Comparison of ENCODE assay signal across 8 mouse cellular contexts in the genomic region with DNA sequence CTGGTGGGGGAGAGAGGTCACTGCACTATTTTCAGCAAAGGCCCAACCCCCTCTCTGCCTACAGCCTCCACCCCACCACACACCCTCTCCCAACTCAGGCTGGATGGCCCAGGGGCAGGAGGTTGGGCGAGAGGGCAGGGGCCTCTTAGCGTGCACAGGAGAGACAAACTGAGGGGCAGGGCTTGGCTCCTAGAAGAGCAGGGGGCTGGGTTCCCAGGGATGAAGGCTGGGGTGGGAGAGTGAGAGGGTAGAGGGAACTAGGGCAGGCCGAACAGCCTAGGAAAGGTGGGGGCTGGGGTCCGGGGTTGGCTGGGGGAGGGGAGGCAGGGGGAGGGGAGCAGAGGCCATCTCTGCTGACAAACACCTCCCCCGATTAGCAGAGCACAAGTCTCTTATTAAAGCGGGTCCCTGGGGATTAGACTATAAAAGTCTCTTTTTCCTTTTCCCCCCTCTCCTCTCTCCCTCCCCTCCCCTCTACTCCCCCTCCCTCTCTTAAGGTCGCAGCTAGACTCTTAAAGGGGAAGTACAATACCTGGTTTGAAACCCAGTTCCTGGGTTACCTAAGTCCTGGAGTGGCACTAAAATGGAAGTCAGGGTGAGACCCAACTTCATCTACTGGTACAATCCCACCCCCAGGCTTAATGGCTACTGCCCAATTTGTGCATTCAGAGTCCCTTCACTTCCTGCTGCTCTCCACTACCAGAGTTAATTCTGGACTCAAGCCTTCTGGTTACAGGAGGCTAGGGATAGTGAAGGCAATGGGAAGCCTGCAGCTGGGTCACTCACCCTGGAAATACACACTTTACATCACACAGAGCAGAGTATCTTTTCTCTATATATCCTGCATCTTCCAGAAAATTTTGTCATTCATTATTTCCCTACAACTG. TPM values are rescaled to one million over a fixed set of nuclear protein-coding genes. Genes with fewer than 3 reads are reported as not detected.
A peak's percentile ranks its signal among the peaks of the same experiment; 100 is the strongest.
DNase-seq lines count a peak whose midpoint lies in the region; ATAC-seq lines count a peak whose summit lies in the region.

No protein-coding gene starts in this region.

- peak overlapping the region; percentile 90 for H3K27ac ChIP-seq in embryonic facial prominence, embryonic 14.5 days (replicated peaks; ENCODE audit: low read depth, low read length)
- H3K27ac ChIP-seq in limb, embryonic 10.5 days, result peak overlapping the region; percentile 95
- peak overlapping the region; percentile 90 for H3K27ac ChIP-seq in neural tube, embryonic 14.5 days (ENCODE audit: low read depth, low read length)

- no peaks in the 10 kb centered on the region for H3K27me3 ChIP-seq in embryonic facial prominence, embryonic 14.5 days (replicated peaks; ENCODE audit: control insufficient read depth, insufficient read depth, low read length)
- H3K27me3 ChIP-seq in limb, embryonic 10.5 days (ENCODE audit: low read depth, poor library complexity, severe bottlenecking), result peaks cover 7% of the 10 kb centered on the region; the same call in 1 of the 2 replicates
- no peaks in the 10 kb centered on the region for H3K27me3 ChIP-seq in neural tube, embryonic 14.5 days (ENCODE audit: control insufficient read depth, insufficient read depth, low read length)

- H3K9ac ChIP-seq in embryonic facial prominence, embryonic 14.5 days (ENCODE audit: low read depth, low read length), result peak overlapping the region; percentile 51
- H3K9ac ChIP-seq in neural tube, embryonic 14.5 days (replicated peaks; ENCODE audit: low read depth, low read length), result peak overlapping the region; percentile 49

- peak overlapping the region; percentile 84 for H3K4me2 ChIP-seq in embryonic facial prominence, embryonic 14.5 days (ENCODE audit: low read depth, low read length)
- peak overlapping the region; percentile 71 for H3K4me2 ChIP-seq in neural tube, embryonic 14.5 days (ENCODE audit: low read depth, low read length)

- H3K9me3 ChIP-seq in embryonic facial prominence, embryonic 14.5 days (ENCODE audit: control insufficient read depth, low read length), result no peaks in the 10 kb centered on the region
- H3K9me3 ChIP-seq in limb, embryonic 10.5 days (replicated peaks), result no peaks in the 10 kb centered on the region
- H3K9me3 ChIP-seq in neural tube, embryonic 14.5 days (ENCODE audit: control insufficient read depth, low read length), result no peaks in the 10 kb centered on the region

- DNase-seq in kidney, postnatal 10 days, result peak; percentile 33
- no peak for DNase-seq in kidney, adult 9 months
- DNase-seq in embryonic facial prominence, embryonic 14.5 days (ENCODE audit: low spot score), result peak; percentile 90
- DNase-seq in limb, embryonic 10.5 days (ENCODE audit: low spot score), result peak; percentile 89
- DNase-seq in natural killer cell, adult 2 months (ENCODE audit: low spot score in 2 of 2), result no peak
- no peak for DNase-seq in thymus, postnatal 0 days (ENCODE audit: low spot score)

- WGBS in embryonic facial prominence, embryonic 14.5 days, result 5% methylated on average over 6 of the region's 7 CpGs
- 0% methylated on average over 7 of the region's 7 CpGs for WGBS in limb, embryonic 10.5 days
- 1% methylated on average over 5 of the region's 7 CpGs for WGBS in neural tube, embryonic 14.5 days

- H3K4me1 ChIP-seq in embryonic facial prominence, embryonic 14.5 days (ENCODE audit: control insufficient read depth, insufficient read depth, low read length), result peaks cover 27% of the 10 kb centered on the region
- peaks cover 53% of the 10 kb centered on the region for H3K4me1 ChIP-seq in limb, embryonic 10.5 days
- H3K4me1 ChIP-seq in neural tube, embryonic 14.5 days (ENCODE audit: control insufficient read depth, insufficient read depth, low read length), result peaks cover 17% of the 10 kb centered on the region

- peak overlapping the region; percentile 70 for H3K4me3 ChIP-seq in embryonic facial prominence, embryonic 14.5 days (ENCODE audit: low read depth, low read length)
- peak overlapping the region; percentile 93 for H3K4me3 ChIP-seq in limb, embryonic 10.5 days
- peak overlapping the region; percentile 81 for H3K4me3 ChIP-seq in neural tube, embryonic 14.5 days (ENCODE audit: low read depth, low read length)

- ATAC-seq in embryonic facial prominence, embryonic 14.5 days (ENCODE audit: low read depth), result peak; percentile 42
- peak; percentile 44 for ATAC-seq in neural tube, embryonic 14.5 days (ENCODE audit: low read depth)
- no peak for ATAC-seq in erythroid progenitor cell, adult 5-6 weeks (replicated peaks; ENCODE audit: low FRiP score, poor library complexity, severe bottlenecking)

- H3K36me3 ChIP-seq in embryonic facial prominence, embryonic 14.5 days (ENCODE audit: control insufficient read depth, insufficient read depth, low read length), result peaks cover 33% of the 10 kb centered on the region
- peaks cover 42% of the 10 kb centered on the region for H3K36me3 ChIP-seq in limb, embryonic 10.5 days
- H3K36me3 ChIP-seq in neural tube, embryonic 14.5 days (ENCODE audit: control insufficient read depth, insufficient read depth, low read length), result peaks cover 20% of the 10 kb centered on the region; the same call in 1 of the 2 replicates

RNA-seq across cellular contexts. Expression of a gene that starts 2.3 kb away (rescaled TPM):
- polyA plus RNA-seq in embryonic facial prominence, embryonic 14.5 days (2014; fragmentation: Nextera tagmentation; extraction: Ambion mirVana), result 4.7 and 5.0 TPM in 2 replicates
- 16.2 TPM in 2 replicates for polyA plus RNA-seq in limb, embryonic 10.5 days (2016; fragmentation: Nextera tagmentation; extraction: Ambion mirVana)
- 8.2 and 8.6 TPM in 2 replicates for polyA plus RNA-seq in neural tube, embryonic 14.5 days (2014; fragmentation: Nextera tagmentation; extraction: Ambion mirVana)
- 0.36 TPM in 1 of 2 replicates, not detected in the other for total RNA-seq in erythroid progenitor cell, adult 5-6 weeks (2015; ENCODE audit: low replicate concordance)
- not detected in 2 replicates for total RNA-seq in erythroid progenitor cell, adult 5-6 weeks (2017; ENCODE audit: low replicate concordance)
- polyA plus RNA-seq in thymus, postnatal 0 days (2015; fragmentation: Nextera tagmentation; extraction: Ambion mirVana), result 2.3 and 3.0 TPM in 2 replicates

RNA-seq across cellular contexts. Expression of a gene that starts 11.6 kb away (rescaled TPM):
- polyA plus RNA-seq in embryonic facial prominence, embryonic 14.5 days (2014; fragmentation: Nextera tagmentation; extraction: Ambion mirVana), result 916 and 959 TPM in 2 replicates
- 430 and 439 TPM in 2 replicates for polyA plus RNA-seq in limb, embryonic 10.5 days (2016; fragmentation: Nextera tagmentation; extraction: Ambion mirVana)
- polyA plus RNA-seq in neural tube, embryonic 14.5 days (2014; fragmentation: Nextera tagmentation; extraction: Ambion mirVana), result 146 and 210 TPM in 2 replicates
- total RNA-seq in erythroid progenitor cell, adult 5-6 weeks (2015; ENCODE audit: low replicate concordance), result 57.4 and 85.1 TPM in 2 replicates
- 17.7 and 28.4 TPM in 2 replicates for total RNA-seq in erythroid progenitor cell, adult 5-6 weeks (2017; ENCODE audit: low replicate concordance)
- 172 and 183 TPM in 2 replicates for polyA plus RNA-seq in thymus, postnatal 0 days (2015; fragmentation: Nextera tagmentation; extraction: Ambion mirVana)

RNA-seq across cellular contexts. Expression of a gene that starts 33.5 kb away (rescaled TPM):
- 15.5 and 16.0 TPM in 2 replicates for polyA plus RNA-seq in embryonic facial prominence, embryonic 14.5 days (2014; fragmentation: Nextera tagmentation; extraction: Ambion mirVana)
- 9.2 and 10.2 TPM in 2 replicates for polyA plus RNA-seq in limb, embryonic 10.5 days (2016; fragmentation: Nextera tagmentation; extraction: Ambion mirVana)
- polyA plus RNA-seq in neural tube, embryonic 14.5 days (2014; fragmentation: Nextera tagmentation; extraction: Ambion mirVana), result 18.4 and 19.7 TPM in 2 replicates
- 11.7 TPM in 1 of 2 replicates, not detected in the other for total RNA-seq in erythroid progenitor cell, adult 5-6 weeks (2015; ENCODE audit: low replicate concordance)
- total RNA-seq in erythroid progenitor cell, adult 5-6 weeks (2017; ENCODE audit: low replicate concordance), result 20.1 TPM in 1 of 2 replicates, not detected in the other
- polyA plus RNA-seq in thymus, postnatal 0 days (2015; fragmentation: Nextera tagmentation; extraction: Ambion mirVana), result 6.3 and 7.1 TPM in 2 replicates

RNA-seq across cellular contexts. Expression of a gene that starts 34.7 kb away (rescaled TPM):
- polyA plus RNA-seq in embryonic facial prominence, embryonic 14.5 days (2014; fragmentation: Nextera tagmentation; extraction: Ambion mirVana), result 242 and 248 TPM in 2 replicates
- polyA plus RNA-seq in limb, embryonic 10.5 days (2016; fragmentation: Nextera tagmentation; extraction: Ambion mirVana), result 168 and 182 TPM in 2 replicates
- polyA plus RNA-seq in neural tube, embryonic 14.5 days (2014; fragmentation: Nextera tagmentation; extraction: Ambion mirVana), result 258 and 280 TPM in 2 replicates
- total RNA-seq in erythroid progenitor cell, adult 5-6 weeks (2015; ENCODE audit: low replicate concordance), result 49.0 and 51.2 TPM in 2 replicates
- total RNA-seq in erythroid progenitor cell, adult 5-6 weeks (2017; ENCODE audit: low replicate concordance), result 15.5 and 37.2 TPM in 2 replicates
- polyA plus RNA-seq in thymus, postnatal 0 days (2015; fragmentation: Nextera tagmentation; extraction: Ambion mirVana), result 251 and 253 TPM in 2 replicates

RNA-seq across cellular contexts. Expression of a gene that starts 44.4 kb away (rescaled TPM):
- 23.5 and 30.2 TPM in 2 replicates for polyA plus RNA-seq in embryonic facial prominence, embryonic 14.5 days (2014; fragmentation: Nextera tagmentation; extraction: Ambion mirVana)
- 0.15 and 0.24 TPM in 2 replicates for polyA plus RNA-seq in limb, embryonic 10.5 days (2016; fragmentation: Nextera tagmentation; extraction: Ambion mirVana)
- 3.3 and 10.3 TPM in 2 replicates for polyA plus RNA-seq in neural tube, embryonic 14.5 days (2014; fragmentation: Nextera tagmentation; extraction: Ambion mirVana)
- not detected in 2 replicates for total RNA-seq in erythroid progenitor cell, adult 5-6 weeks (2015; ENCODE audit: low replicate concordance)
- total RNA-seq in erythroid progenitor cell, adult 5-6 weeks (2017; ENCODE audit: low replicate concordance), result not detected in 2 replicates
- polyA plus RNA-seq in thymus, postnatal 0 days (2015; fragmentation: Nextera tagmentation; extraction: Ambion mirVana), result 2.4 and 2.5 TPM in 2 replicates

Comparison
In these comparisons a context has a peak if more than half of its experiments do, and no peak if none do; other contexts are left out.
1. DNase-seq: peak in kidney, postnatal 10 days (single experiment), embryonic facial prominence, embryonic 14.5 days (single experiment) and limb, embryonic 10.5 days (single experiment); none in kidney, adult 9 months (single experiment), natural killer cell, adult 2 months (0 of 2) and thymus, postnatal 0 days (single experiment).
2. Peak in every context shown above with its lines, with median percentiles within 50 percentile points of each other: H3K27ac ChIP-seq and H3K4me3 ChIP-seq.